Mouse (Mus musculus) cerebellum, adult 2 months (tissue): ENCODE measurements around the gene Rrm2.

Experiments
- CTCF ChIP-seq: fragments of 200-500 bp; IDR thresholded peaks from 2 replicates; pipeline ENCODE4 v1.5.1; 2011; ENCODE audit warnings: low read depth, mild to moderate bottlenecking, control low read depth, low read length, moderate library complexity, borderline replicate concordance; ENCODE audit not compliant: insufficient read depth
- POLR2A ChIP-seq: fragments of 200-500 bp; IDR thresholded peaks from 2 replicates; pipeline ENCODE4 v1.6.1; 2011; ENCODE audit warnings: low read length, control low read depth, borderline replicate concordance; ENCODE audit not compliant: insufficient read depth

DNA sequence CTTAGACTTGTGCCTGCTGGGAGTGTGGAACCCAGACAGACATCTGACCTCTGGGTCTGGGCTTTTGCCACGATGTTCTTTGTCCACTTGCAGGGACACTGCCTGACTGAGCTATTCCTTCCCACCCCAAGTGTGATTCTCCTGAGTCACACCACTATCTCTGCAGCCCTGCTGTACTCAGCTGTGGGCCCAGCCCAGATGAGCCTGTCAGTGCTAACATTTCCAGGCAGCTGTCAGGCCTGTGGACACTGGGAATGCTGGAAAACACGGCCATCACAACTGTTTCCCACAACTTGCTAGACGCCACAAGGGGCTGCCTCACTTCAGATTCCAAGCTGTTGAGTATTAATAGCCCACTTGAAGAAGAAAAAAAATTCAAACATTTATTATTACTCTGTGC, 5.0 kb upstream of the Rrm2 start:
- TF ChIP-seq CTCF, result no peak
- no peak for TF ChIP-seq POLR2A
